Mouse (Mus musculus) CD8-positive naive resting alpha-beta T cell, adult 2 months (primary cell): ENCODE data around the gene Gm10961.
A peak's percentile ranks its signal among the peaks of the same experiment; 100 is the strongest.
"Not testable (repeated sequence)": the region's sequence is repeated elsewhere in the genome, so short reads cannot be mapped to it uniquely, and the experiment has no call there.

Experiments used
- DNase-seq, 2 experiments: peaks; one replicate each; pipeline ENCODE4 v3.0.0; 2022; ENCODE audit warnings: low read depth in 2 of 2, low spot score in 2 of 2

The Gm10961 gene

GRCm38 (mm10) chr3:107612902-107613525 is 18.1 kb upstream of the Gm10961 start:
- DNase-seq: peak in 1 of 2 experiments; percentile 53

DNA sequence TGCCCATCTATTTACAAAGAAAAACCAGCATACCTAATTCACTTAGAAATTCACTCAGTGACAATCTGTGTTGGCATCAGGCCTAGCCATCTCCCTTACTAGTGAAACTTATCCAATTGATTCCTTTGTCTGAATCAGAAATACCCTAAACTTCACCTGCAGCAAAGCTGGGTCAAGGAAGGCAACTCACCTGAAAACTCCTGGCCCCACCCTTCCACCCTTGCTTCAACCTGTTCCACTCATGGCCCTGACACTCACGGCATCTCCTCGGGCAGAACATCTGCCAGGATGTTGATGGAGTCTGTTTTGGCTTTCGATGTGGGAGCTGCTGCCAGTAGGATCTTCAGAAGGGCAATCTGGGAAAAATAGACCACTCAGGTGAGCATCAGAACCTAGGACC is 13.3 kb upstream of the Gm10961 start:
- DNase-seq: no peak

GRCm38 (mm10) chr3:107619911-107620310 is 11.2 kb upstream of the Gm10961 start:
- DNase-seq: no peak

DNA sequence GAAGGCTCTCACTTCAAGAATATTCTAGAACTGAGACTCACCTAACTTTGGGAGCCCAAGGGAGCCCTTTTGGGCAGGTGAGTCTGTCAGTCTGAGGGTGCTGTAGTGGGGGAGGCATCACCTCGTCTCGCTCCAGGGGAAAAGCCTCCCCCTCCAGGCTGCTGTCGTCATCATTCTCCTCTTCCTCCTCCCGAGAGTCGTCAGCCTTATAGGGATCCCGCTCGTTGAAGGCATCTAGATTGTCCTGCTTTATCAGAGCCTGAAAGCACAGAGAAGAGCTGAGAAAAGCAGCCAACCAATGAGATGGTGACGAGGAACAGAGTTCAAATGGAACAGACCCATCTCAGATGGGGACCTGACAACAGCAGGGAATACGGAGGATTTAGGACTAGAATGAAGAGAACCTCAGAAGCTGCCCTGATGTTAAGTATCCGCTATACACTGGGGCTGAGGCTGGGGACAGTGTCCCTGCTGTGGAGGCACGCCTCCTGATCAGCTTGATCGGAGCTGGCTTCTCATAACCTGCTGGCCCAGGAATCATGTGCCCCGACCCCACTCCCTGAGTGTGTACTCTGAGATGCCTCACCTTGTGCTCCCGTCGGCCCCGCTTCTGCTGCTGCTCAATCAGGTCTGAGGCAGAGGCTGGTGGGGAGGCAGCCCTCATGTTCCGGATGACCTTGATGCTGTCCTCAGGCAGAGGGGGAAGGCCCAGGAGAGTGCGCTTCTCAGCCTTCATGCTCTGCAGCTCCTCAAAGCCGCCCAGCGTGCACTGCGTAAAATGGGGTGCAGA is 9.6 kb upstream of the Gm10961 start:
- no peak for DNase-seq

DNA sequence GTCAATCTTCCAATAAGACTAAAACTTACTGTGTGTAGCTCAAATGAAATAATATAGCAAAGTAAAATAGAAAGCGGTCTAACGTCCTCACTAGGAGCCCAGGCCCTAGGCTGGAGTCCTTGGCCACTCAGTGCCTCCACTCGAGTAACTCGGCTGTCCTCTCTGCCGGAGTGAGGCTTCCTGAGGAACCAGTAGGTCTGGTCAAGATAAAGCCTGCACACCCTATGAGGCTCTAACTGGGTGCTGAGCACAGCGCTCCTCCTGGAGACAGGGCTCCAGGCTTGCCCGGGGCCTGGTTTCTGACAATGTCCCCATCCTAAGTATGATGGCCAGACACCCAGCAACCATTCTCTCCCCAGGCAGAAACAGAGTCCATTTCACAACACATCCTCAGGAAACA is 8.6 kb upstream of the Gm10961 start:
- DNase-seq: no peak

- DNase-seq: no peak
These were observed 6.7 kb upstream of the Gm10961 start for GRCm38 (mm10) chr3:107624424-107624823.

- no peak for DNase-seq
These were observed 5.6 kb upstream of the Gm10961 start for GRCm38 (mm10) chr3:107625536-107625935.

- no peak for DNase-seq
These were observed 4.4 kb upstream of the Gm10961 start for GRCm38 (mm10) chr3:107626751-107627150.

DNA sequence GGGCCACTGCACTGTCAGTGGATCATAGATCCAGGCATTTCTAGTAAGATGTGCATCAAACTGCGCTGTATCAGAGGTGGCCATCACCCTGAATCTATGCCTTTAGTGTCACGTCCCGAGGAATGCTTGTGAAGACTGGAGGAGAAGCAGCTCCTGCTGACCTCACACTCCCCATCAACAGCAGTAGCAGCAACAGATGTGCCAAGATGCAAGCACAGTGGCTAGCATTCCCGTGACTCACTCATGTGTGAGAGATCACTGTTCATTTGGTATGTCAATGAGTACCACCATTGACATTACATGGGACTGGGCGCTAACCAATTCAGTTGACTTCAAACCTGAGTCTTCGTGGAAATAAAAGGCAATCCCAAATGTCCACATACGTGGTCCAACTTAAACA is 3.5 kb upstream of the Gm10961 start:
- DNase-seq: no peak

DNA sequence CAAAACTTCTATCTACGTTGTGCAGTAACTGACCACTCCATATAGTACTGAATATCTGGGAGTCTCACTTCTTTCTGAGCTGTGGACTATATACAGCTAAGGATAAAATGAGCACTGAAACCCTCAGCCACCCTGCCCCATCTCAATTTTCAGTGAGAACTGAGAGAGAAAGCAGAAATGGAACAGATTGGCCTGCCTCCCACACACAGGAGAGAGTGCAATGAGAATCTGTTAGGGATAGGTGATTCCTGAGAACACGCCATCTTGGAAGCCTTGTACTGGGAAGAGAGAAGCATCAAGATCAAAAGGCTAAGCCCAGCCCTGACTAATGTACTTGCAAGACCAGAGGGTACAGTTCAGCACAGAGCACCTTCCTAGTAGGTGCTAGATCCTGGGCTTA is 2.6 kb upstream of the Gm10961 start:
- DNase-seq: no peak

DNA sequence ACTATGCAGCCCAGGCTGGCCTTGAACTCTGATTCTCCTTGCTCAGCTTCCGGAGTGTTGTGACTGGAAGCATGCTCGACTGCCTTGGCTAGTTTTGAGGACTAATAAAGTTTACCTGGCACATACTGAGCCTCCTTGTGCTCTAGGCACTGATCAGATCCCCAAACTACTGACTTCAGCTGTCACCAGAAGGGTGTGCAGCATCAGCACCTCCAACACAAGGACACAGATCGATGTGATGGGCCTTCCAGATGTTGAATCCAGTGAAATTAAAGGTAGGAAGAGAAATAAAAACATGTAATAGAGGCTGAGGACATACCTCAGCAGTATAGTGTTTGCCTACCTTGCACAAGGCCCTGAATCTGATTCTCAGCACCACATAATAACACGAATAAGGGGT is 1.7 kb upstream of the Gm10961 start:
- no peak for DNase-seq

DNA sequence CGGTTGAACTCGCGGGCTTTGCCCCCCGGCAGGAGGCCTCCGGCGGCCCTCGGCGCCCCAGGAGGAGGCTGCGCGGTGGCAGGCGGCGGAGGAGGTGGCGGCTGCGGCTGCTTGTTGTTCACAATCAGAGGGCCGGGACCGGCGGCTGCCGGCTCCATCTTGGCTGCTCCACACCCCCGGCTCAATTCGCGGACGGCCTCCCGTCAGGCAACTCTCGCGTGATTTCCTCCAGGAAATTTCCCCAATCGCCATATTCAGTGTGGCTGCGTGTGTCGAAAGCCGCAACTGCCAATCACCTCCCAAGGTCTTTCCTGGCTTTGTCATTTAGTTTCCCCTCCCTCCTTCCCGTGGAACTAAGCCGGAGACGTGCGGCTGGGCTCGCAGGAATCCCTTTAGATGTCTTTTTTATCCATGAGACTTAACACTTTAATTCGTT is 419 bp downstream of the Gm10961 start, which contains the start of gene Strip1:
Strip1 (minus strand) TSS at position 172 of the 436 bp plus-strand sequence.
- peak; percentile 87 to 89 for DNase-seq

GRCm38 (mm10) chr3:107632786-107633185 is 1.7 kb downstream of the Gm10961 start:
- no peak for DNase-seq

- no peak for DNase-seq
These were observed 2.8 kb downstream of the Gm10961 start for GRCm38 (mm10) chr3:107633906-107634305.

GRCm38 (mm10) chr3:107635836-107636235 is 4.7 kb downstream of the Gm10961 start:
- DNase-seq: no peak

GRCm38 (mm10) chr3:107636236-107636635 is 5.1 kb downstream of the Gm10961 start:
- DNase-seq: no peak

DNA sequence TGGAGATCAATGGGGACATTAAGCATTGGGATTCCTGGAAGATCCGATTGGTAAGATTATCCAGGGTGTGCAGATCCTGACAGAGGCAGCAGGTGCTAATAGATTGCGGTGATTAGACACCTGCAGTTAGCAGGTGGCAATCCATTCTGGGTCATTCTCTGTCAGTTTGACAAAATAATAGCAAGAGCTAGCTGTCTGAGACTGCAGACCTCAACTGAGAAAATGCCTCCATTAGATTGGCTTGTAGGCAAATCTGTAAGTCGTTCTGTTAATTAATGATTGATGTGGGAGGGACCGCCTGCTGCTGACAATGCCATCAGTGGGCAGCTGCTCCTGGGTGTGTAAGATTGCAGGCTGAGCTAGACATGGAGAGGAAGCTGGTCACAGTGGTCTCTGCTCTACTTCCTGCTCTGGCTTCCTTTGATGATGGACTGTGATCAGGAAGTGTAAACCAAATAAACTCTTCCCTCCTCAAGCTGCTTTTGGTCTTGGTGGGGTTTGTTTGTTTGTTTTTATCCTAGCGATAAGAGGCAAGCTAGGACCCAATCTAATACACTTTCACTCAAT is 6.6 kb downstream of the Gm10961 start:
- no peak for DNase-seq

DNA sequence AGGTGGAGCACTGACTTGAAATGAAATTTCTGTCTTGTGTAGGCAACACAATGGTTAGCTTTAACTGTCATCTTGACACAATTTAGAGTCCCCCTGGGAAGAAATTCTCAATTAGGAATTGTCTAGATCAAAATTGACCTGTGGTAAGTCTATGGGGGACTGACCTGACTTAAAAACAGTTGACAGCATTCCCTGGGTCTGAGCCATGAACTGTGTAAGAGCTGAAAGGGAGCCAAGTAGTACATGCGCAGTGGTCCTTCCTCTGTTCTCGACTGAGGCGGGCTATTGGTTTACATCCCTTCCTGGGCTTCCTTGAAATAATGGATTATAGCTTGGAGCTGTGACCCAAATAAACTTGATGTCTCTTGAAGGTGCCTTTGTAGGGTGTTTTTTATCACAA is 15.8 kb downstream of the Gm10961 start:
- DNase-seq: no peak

DNA sequence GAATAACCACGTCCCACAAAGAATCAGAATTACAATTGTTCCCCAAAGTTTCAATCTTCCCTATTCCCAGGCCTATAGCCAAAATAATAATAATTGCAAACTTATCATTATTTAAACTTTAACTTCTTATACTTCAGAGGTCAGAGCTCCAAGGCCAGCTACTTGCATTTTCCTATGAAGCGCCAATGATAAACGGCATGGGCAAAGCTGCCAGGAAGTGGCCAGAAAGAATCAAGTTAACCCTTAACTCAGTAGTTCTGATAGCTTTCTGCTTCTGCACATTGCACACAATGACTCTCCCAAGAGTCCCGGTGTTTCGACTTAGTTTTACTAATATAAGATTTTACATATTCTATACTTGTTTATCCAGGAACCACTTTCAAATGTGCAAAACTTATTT is 19.2 kb downstream of the Gm10961 start:
- not testable (repeated sequence) for DNase-seq

GRCm38 (mm10) chr3:107652968-107653367 is 21.8 kb downstream of the Gm10961 start:
- DNase-seq: no peak

DNA sequence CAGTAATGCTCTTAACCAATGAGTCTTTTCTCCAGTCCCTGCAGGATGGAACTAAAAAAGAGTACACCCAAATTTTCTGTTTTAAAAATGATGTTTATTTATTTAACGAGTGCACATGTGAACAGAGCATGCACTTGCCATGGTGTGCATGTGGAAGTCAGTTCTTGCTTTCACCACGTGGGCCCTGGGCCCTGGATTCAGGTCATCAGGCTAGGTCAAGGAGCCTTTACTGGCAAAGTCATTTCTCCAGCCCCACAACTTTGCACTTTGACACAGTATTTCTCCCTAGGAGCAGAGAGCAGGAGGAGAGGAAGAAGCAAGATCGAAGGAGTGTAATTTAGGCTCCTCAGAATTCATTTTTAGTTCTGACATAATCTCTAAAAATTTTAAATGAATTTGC is 23.7 kb downstream of the Gm10961 start:
- DNase-seq: no peak

DNA sequence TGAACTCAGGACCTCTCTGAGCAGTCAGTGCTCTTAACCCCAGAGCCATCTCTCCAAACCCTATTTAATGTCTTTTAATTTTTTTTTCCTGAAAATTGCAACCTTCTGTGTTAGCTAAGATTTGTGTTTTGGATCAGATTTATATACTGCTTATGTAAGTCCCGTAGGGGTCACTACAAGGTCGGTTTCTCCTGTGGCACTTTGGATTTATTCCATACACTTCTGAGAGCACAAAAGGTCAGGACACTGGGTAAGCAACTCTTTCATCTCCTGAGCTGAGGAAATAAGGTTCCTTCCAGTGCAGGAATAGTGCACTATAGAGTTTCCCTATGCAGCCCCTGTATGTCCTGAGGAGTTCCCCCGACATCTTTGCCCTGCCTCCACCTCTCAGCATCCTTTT is 24.4 kb downstream of the Gm10961 start:
- no peak for DNase-seq
